Mouse (Mus musculus): ENCODE measurements at regions not wholly inside any gene's neighbourhood (a gene's known extent, or its start where the extent isn't known, plus 50 kb on each side); places are given as distances from the start of the nearest gene placed in this dataset.

GRCm38 (mm10) chr15:22152678-22153077 is 396.1 kb upstream of the Cdh18 start:
- TF ChIP-seq CTCF (conservative IDR thresholded peaks at IDR 0.05; ENCODE audit: low read length) (no peak), NANOG (IDR thresholded peaks at IDR 0.05; ENCODE audit: borderline replicate concordance, low read length) (no peak)

Data from E14TG2a.4 (cell line).